Mouse (Mus musculus) thymus, postnatal 14 days (tissue): ENCODE data around the gene Pde11a.

Experiments
- DNase-seq: peaks from one replicate; pipeline ENCODE4 v3.0.0; 2021

The Pde11a gene

GRCm38 (mm10) chr2:76088413-76088812, 250.2 kb downstream of the Pde11a start:
- no peak for DNase-seq

DNA sequence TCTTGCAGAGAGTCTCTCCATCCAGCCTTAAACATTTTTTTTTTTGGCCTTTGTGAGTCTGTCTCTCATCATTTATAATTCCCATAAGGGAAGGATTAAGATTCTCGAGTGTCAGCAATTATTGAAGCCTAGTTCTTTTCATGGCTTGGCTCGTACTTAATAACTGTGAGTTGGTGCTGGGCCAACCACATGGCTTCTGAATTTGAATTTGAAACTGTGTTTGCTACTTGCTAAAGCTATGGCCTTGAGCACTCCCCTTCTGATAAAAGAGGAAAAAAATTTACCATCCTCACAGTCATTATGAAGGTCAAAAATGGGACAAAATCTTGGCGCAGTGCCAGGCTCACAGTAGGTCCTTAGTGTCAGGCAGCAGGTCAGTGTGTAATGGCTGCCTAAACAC, 251.4 kb downstream of the Pde11a start:
- DNase-seq: no peak

GRCm38 (mm10) chr2:76084982-76085381, 253.6 kb downstream of the Pde11a start:
- no peak for DNase-seq

DNA sequence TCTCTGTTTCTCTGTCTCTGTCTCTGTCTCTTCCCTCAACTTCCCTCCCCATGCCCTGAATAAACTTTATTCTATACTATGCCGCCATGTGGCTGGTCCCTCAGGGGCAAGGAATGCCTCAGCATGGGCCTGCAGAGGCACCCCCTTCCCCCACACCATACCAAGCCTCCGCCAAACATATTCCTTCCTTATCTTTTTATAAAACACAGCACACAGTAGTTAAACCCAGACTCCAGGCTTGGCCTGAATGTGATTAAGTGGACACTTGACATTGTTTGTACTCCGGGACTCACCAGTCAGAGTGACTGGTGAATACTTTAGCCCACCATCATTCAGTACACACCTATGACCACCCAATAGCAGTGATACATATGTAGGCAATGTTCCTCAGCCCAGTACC, 254.7 kb downstream of the Pde11a start:
- DNase-seq: no peak

GRCm38 (mm10) chr2:76083396-76083795, 255.2 kb downstream of the Pde11a start:
- no peak for DNase-seq

DNA sequence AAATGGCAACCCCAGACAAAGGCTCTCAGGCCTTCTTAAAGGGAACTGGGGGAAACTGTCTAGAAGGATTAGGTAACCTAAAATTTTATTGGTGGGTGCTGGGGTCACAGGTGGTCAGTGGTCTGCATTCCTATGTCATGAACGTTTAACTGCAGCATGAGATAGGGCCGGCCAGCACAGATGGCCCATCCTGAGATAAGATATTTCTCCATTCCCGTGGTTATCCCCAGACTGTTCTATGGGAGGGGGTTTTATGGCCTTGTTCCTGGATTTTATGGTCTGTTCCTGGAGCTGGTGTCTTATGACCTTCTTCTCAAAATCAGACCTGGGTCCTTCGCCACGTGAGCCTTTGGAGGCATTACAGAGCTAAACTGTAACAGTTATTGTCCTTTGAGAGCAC, 256.6 kb downstream of the Pde11a start:
- DNase-seq: no peak

GRCm38 (mm10) chr2:76080549-76080948, 258.0 kb downstream of the Pde11a start:
- no peak for DNase-seq

- no peak for DNase-seq
Measured at GRCm38 (mm10) chr2:76076838-76077237, 261.7 kb downstream of the Pde11a start.

DNA sequence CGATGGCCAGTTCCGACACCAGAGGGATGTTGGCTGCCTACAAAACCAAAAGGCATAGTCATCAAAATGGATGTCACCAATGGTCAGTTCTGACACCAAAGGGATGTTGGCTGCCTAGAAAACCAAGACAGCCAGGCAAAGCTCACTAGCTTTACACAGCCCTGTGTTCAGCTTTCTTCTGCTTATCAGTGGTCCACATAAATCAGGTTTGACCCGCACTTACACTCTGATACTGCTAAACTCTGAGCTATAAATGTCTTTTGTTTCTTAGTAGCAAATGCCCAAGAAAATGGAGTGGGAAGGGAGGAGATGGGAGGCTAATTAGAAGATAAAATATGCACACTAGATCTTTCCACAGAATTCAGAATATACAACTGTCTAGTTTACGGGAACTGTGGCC, 262.5 kb downstream of the Pde11a start:
- no peak for DNase-seq

DNA sequence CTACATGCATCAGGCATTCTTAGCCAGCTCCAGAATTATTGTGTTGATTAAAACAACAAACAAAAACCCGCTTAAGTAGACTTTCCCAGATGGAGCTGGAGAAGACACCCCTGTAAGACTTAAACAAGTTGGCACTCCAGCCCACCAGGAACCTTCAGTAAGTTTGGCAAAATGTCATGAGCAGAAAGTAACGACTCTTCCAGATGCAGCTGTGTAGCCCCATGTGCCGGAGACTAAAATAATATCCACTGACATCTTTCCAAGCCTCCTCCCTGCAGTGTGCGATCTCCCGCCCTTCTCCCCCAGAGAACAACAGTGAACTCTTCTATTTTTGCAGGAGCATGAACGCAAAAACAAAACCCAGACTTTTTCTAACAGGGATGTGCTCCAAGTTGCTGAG, 265.5 kb downstream of the Pde11a start:
- no peak for DNase-seq

DNA sequence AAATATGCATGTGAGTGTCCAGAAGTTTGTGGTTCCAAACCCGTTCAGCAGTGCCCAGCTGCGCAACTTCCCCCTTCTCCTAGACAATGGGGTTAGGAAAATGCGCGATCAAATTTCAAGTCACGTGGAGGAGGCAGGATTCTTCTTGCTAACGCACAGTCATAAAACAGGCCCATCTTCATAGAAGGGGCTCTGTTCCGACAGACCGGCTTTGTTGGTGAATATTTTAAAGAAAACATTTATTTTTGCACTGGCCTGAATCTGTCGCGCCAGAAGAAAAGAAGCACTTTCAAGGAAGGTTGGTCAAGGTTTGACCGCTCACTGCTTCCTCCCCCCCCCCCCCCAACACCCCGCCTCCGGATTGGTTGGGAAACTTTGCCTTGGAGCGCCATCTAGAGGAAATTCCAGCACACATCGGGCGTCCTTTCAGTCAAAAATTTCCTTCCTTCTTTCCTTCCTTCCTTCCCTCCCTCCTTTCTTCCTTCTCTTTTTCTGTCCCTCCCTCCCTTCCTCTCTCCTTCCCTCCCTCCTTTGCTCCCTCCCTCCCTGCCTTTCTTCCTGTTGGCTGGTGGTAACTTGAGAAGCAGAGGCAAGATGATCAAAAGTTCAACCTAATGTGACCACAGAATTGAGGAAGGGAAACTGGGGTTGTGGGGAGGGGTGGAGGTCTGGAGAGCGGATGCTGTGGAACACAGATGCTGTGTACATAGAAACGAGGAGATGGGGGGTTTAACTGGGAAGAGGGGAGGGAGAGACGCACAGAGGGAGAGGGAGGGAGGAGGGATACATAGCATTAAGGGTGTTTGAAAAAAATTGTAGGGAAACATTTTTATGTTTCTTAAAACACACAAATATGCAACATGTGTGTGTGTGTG, 267.9 kb downstream of the Pde11a start:
- DNase-seq: peak; percentile 29

DNA sequence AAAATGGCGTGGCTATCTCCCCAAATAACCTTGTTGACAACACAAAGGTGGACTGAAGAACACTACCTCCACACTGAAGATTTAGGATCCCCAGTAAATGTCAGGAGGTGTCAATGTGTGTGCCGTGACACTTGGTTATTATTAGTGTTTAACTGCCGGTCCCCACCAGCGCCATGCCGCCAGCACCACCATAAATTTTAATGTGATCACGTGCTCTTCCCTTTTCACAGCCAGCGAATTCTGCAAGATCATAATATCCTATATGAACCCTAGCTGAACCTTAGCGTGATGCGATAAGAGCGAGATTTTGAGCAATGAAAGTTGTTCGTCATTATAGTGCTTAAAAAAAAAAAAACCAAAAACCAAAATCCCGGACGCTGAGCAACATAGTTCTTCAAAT, 269.3 kb downstream of the Pde11a start:
- DNase-seq: no peak

- no peak for DNase-seq
Measured at GRCm38 (mm10) chr2:76068155-76068554, 270.4 kb downstream of the Pde11a start.

DNA sequence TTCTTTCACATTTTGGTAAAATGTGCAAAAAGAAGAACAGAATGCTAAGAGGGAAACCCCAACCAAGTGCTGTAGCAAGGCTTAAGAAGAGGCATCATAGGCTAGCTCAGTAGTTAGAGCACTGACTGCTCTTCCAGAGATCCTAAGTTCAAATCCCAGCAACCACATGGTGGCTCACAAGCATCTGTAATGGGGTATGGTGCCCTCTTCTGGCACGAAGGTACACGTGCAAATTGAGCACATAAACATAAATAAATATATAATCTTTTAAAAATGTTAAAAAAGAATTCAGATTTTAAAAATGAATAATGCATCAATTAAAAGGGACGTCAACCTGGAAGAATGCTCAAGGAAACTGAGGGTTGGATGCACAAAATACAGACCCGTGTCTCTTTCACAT, 271.4 kb downstream of the Pde11a start:
- DNase-seq: no peak

GRCm38 (mm10) chr2:76065292-76065691, 273.3 kb downstream of the Pde11a start:
- no peak for DNase-seq

- DNase-seq: peak; percentile 33
Measured at GRCm38 (mm10) chr2:76064078-76064477, 274.5 kb downstream of the Pde11a start.

GRCm38 (mm10) chr2:76060207-76060606, 278.4 kb downstream of the Pde11a start:
- DNase-seq: no peak

DNA sequence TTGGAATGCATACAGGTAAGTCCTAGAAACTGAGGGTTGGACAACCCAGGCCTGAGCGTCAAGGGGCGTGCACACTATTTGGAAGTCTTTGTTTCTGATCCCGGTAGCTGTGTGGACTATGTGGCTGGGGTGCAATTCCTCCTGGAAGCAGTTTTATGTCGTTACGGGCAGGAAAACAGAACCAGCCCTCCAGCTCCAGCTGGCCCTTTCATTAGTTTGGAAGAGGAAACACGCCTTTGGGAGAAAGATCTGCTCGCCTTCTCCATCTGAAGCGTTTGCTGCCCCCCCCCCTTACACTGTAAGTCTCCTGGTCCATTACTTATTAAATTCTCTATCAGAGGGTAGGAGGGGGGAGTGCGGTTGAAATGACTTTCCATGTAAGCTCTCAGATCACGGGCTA, 279.0 kb downstream of the Pde11a start:
- DNase-seq: no peak

- no peak for DNase-seq
Measured at GRCm38 (mm10) chr2:76058661-76059467, 279.7 kb downstream of the Pde11a start.

DNA sequence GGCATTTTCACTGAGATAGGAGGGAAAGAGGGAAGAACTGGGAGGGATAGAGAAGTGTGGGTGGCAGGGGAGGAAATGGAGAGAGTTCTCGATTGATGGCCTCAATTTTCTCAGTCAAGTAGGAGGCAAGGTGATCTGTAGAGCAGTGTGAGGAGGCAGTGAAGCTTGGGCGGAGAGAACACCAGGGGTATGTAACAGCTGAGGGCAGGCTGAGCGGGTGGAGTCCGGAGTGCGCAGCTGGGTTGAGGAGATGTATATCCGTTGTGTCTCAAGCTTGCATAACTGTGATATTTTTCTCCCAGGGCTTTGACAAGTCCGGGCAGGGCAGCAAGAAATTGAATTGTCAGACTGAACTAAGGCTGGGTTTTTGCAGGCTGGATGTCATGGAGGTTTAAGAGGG, 281.0 kb downstream of the Pde11a start:
- DNase-seq: no peak

- no peak for DNase-seq
Measured at GRCm38 (mm10) chr2:76053748-76054331, 284.7 kb downstream of the Pde11a start.

DNA sequence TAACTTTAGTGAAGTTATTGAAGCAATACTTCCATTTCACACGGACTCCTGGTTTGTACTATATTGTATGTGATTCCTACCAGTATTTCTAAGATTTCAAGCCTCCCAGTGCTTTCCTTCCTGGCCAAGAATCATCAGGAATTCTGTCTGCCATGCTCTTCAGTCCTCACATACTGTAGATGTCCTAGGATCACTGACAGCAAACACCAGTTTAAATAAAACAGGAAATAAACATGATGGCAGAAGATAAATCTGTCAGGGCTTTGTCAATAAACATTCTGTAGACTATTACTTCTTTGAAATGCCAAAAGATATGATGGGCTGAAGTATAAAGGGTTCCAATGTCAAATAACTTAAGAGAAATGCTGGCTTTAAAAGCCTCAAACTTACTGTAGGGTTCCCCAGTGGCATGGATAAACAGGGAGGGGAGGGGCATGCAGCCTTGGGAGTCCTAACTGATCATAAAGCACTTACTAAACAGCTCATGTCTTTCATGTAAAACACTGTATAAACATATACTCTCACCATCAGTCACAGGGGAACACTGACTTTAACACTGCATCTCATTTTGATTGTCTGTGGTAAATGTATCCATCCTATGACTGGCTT, 285.6 kb downstream of the Pde11a start:
- DNase-seq: no peak

GRCm38 (mm10) chr2:76051385-76051784, 287.2 kb downstream of the Pde11a start:
- no peak for DNase-seq
